Mouse (Mus musculus) G1E (cell line): ENCODE results near the gene C1rl.

Source experiments
- CTCF ChIP-seq: IDR thresholded peaks from 2 replicates; pipeline ENCODE4 v1.5.1; 2012; ENCODE audit warnings: low read depth, low read length, inconsistent platforms, mixed read lengths
- GATA1 ChIP-seq: IDR thresholded peaks from 2 replicates; pipeline ENCODE4 v1.6.1; 2012; ENCODE audit warnings: borderline replicate concordance, low read length, inconsistent platforms, mixed read lengths
- POLR2AphosphoS5 ChIP-seq: IDR thresholded peaks from 2 replicates; pipeline ENCODE4 v1.6.1; 2012; ENCODE audit warnings: low read depth, low read length, inconsistent platforms; ENCODE audit not compliant: insufficient replicate concordance

DNA sequence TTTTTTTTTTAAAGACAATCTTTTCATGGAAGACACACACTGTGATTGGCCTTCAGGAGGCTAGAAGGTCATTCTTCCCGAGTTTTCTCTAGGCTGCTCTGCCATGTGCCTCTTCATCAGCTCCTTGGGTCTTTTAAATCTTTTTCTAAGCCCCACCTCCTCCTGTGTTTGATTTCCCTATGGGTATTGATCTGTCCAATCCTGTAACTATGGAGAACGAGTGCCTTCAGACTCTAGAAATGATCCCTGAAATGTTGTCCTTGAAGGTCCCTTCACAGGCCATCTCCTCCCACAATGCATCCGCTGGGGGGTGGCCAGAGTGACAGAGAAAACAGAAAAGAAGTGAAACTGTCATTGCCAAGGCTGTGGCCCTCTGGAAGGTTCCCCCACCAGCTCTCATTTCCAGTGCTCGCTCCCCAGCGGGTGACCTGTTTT, 15.7 kb upstream of the C1rl start:
- TF ChIP-seq CTCF = no peak
- TF ChIP-seq GATA1 = no peak
- TF ChIP-seq POLR2AphosphoS5 = no peak
